8 mouse cellular contexts compared by ENCODE assay signal in the genomic region with DNA sequence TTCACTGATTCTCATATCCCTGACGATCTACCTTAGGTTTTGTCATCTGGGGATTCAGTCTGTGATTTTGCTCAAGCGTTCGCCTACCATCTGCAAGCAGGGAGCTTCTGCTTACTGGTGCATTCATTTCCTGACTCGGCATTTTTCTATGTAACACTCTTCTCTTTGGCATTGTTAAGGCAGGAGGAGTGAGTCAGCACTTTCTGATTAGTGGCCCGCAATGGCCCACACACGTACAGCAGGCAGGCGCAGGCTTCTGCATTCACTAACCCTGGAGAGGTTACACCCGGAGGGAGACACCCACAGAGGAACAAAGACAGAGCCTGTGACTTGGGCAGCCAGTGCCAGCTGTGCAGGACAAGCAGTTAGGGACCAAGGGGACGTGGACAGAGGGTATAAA. TPM values are rescaled to one million over a fixed set of nuclear protein-coding genes. Genes with fewer than 3 reads are reported as not detected.
DNase-seq lines count a peak whose midpoint lies in the region; ATAC-seq lines count a peak whose summit lies in the region.

No protein-coding gene starts in this region.

- peak; percentile 91 to 95 for ATAC-seq in hematopoietic stem cell, adult 5-6 weeks (replicated peaks in 1 of 2; ENCODE audit: insufficient read depth in 1 of 2, low FRiP score in 2 of 2, low TSS enrichment in 1 of 2, low read depth in 1 of 2, poor library complexity in 2 of 2, severe bottlenecking in 2 of 2)
- peak; percentile 69 for ATAC-seq in megakaryocyte, adult 5-6 weeks (ENCODE audit: poor library complexity, severe bottlenecking)

- DNase-seq in adrenal gland, postnatal 14 days, result peak; percentile 22
- no peak for DNase-seq in adrenal gland, adult 8-10 months
- DNase-seq in spleen, adult 12 weeks (ENCODE audit: low spot score), result peak; percentile 36
- no peak for DNase-seq in spleen, postnatal 14 days (ENCODE audit: low spot score in 2 of 2)
- DNase-seq in ovary, postnatal 14 days (ENCODE audit: low spot score), result no peak
- no peak for DNase-seq in urinary bladder, postnatal 10 days (ENCODE audit: low spot score)

RNA-seq across cellular contexts. Expression of gene Polr3g, which starts 19.2 kb away (rescaled TPM):
- total RNA-seq in adrenal gland, postnatal 14 days (2021), result 4.0 and 5.1 TPM in 2 replicates
- total RNA-seq in adrenal gland, adult 8-10 months (2022), result 10 to 100 TPM in 1 of 4 experiments, 1 to 10 TPM in 3; 5.9 to 11.1 (median 8.4) TPM
- total RNA-seq in hematopoietic stem cell, adult 5-6 weeks (2017), result 23.8 and 34.0 TPM in 2 replicates
- 3.3 and 5.4 TPM in 2 replicates for total RNA-seq in megakaryocyte, adult 5-6 weeks (2015)
- 2.6 and 4.6 TPM in 2 replicates for total RNA-seq in megakaryocyte, adult 5-6 weeks (2017)

RNA-seq across cellular contexts. Expression of gene Mblac2, which starts 19.5 kb away (rescaled TPM):
- total RNA-seq in adrenal gland, postnatal 14 days (2021), result 6.8 and 8.1 TPM in 2 replicates
- 10 to 100 TPM; 12.2 to 19.5 (median 14.7) TPM for total RNA-seq in adrenal gland, adult 8-10 months (2022)
- 4.4 and 6.0 TPM in 2 replicates for total RNA-seq in hematopoietic stem cell, adult 5-6 weeks (2017)
- 2.7 and 3.0 TPM in 2 replicates for total RNA-seq in megakaryocyte, adult 5-6 weeks (2015)
- total RNA-seq in megakaryocyte, adult 5-6 weeks (2017), result 2.7 and 3.0 TPM in 2 replicates

RNA-seq across cellular contexts. Expression of gene Lysmd3, which starts 34.1 kb away (rescaled TPM):
- total RNA-seq in adrenal gland, postnatal 14 days (2021), result 25.9 and 27.9 TPM in 2 replicates
- 10 to 100 TPM; 18.7 to 28.7 (median 21.8) TPM for total RNA-seq in adrenal gland, adult 8-10 months (2022)
- total RNA-seq in hematopoietic stem cell, adult 5-6 weeks (2017), result 39.7 and 61.9 TPM in 2 replicates
- total RNA-seq in megakaryocyte, adult 5-6 weeks (2015), result 34.2 and 44.9 TPM in 2 replicates
- 20.7 and 37.0 TPM in 2 replicates for total RNA-seq in megakaryocyte, adult 5-6 weeks (2017)

RNA-seq across cellular contexts. Expression of gene Adgrv1, which starts 58.7 kb away (rescaled TPM):
- total RNA-seq in adrenal gland, postnatal 14 days (2021), result 1.5 and 1.9 TPM in 2 replicates
- 1 to 10 TPM; 1.6 to 2.9 (median 1.7) TPM for total RNA-seq in adrenal gland, adult 8-10 months (2022)
- not detected in 2 replicates for total RNA-seq in hematopoietic stem cell, adult 5-6 weeks (2017)
- total RNA-seq in megakaryocyte, adult 5-6 weeks (2015), result not detected in 2 replicates
- total RNA-seq in megakaryocyte, adult 5-6 weeks (2017), result not detected in 2 replicates

Comparison
In these comparisons a context has a peak if more than half of its experiments do, and no peak if none do; other contexts are left out.
1. DNase-seq: peak in adrenal gland, postnatal 14 days (single experiment) and spleen, adult 12 weeks (single experiment); none in adrenal gland, adult 8-10 months (single experiment), spleen, postnatal 14 days (0 of 2), ovary, postnatal 14 days (single experiment) and urinary bladder, postnatal 10 days (single experiment).